Mouse (Mus musculus) stomach, embryonic 14.5 days (tissue): ENCODE results near the gene Ptpn9. TPM values are rescaled to one million over a fixed set of nuclear protein-coding genes. Genes with fewer than 3 reads are reported as not detected.

Experiments used
- ATAC-seq: fragments of 200-750 bp; cut with Nextera tagmentation; 2 replicates; pipeline ENCODE4 v1.8.0; 2017; ENCODE audit warnings: low read depth, moderate TSS enrichment; ENCODE audit not compliant: insufficient number of reproducible peaks, insufficient read depth, low FRiP score
- H3K27ac ChIP-seq: fragments of 300-500 bp; sonication (generic); 2 replicates; pipeline ENCODE4 v1.5.1; 2014; ENCODE audit warnings: mild to moderate bottlenecking, low read length, moderate library complexity, mixed read lengths
- H3K27me3 ChIP-seq: fragments of 300-500 bp; sonication (generic); 2 replicates; pipeline ENCODE4 v1.6.1; 2014; ENCODE audit warnings: low read length, control low read depth, mixed read lengths; ENCODE audit not compliant: control insufficient read depth, insufficient read depth
- H3K36me3 ChIP-seq: fragments of 300-500 bp; sonication (generic); 2 replicates; pipeline ENCODE4 v1.6.1; 2014; ENCODE audit warnings: mild to moderate bottlenecking, control low read depth, low read length, moderate library complexity, mixed read lengths; ENCODE audit not compliant: control insufficient read depth, insufficient read depth
- H3K4me1 ChIP-seq: fragments of 300-500 bp; sonication (generic); 2 replicates; pipeline ENCODE4 v1.6.1; 2014; ENCODE audit warnings: low read length, control low read depth, mixed read lengths; ENCODE audit not compliant: control insufficient read depth, insufficient read depth
- H3K4me2 ChIP-seq: fragments of 300-500 bp; sonication (generic); replicated peaks from 2 replicates; pipeline ENCODE4 v1.6.1; 2014; ENCODE audit warnings: low read depth, low read length, control low read depth
- H3K4me3 ChIP-seq: fragments of 300-500 bp; sonication (generic); 2 replicates; pipeline ENCODE4 v1.5.1; 2014; ENCODE audit warnings: low read depth, low read length, control low read depth
- H3K9ac ChIP-seq: fragments of 300-500 bp; sonication (generic); replicated peaks from 2 replicates; pipeline ENCODE4 v1.6.1; 2014; ENCODE audit warnings: low read depth, mild to moderate bottlenecking, control low read depth, low read length, moderate library complexity, mixed read lengths
- H3K9me3 ChIP-seq: fragments of 300-500 bp; sonication (generic); 2 replicates; pipeline ENCODE4 v1.6.1; 2016; ENCODE audit warnings: low read depth, low read length, control low read depth; ENCODE audit not compliant: control insufficient read depth
- WGBS: fragments of 180-500 bp; shearing (Covaris S2); extraction: QIAGEN DNeasy Blood & Tissue Kit; methylation state at CpG from one replicate; pipeline ENCODE4 v1.1.7; 2014; 5-methylcytosine and 5-hydroxymethylcytosine counted together
- polyA plus RNA-seq: library from polyadenylated mRNA; unstranded; fragments of >200 nt; fragmentation: Nextera tagmentation; extraction: Ambion mirVana; gene quantifications from 2 replicates; pipeline ENCODE4 v1.2.1, GENCODE M21; 2014

Gene Ptpn9
- polyA plus RNA-seq, 1 experiment from 2014 or later = 28.0 TPM

DNA sequence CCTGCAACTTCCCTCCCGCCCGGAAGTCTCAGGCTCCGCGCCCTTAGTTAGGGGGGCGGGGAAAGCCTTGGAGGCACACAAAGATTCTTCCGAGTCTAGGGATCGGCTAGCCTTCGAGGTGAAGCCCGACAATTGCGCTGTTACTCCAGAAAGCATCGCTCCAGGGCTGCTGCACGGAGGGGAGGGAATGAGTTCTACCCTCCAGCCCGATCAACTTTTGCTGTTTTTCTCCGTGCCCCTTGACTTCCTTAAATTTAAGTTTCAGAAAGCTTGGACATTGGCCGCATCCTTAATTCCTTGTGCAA lies 79.0 kb downstream of the Ptpn9 start:
- WGBS = 0% methylated on average over 15 of the region's 15 CpGs
- Histone ChIP-seq H3K4me1 (peaks cover 14% of the 10 kb centered on the region; the same call in 1 of the 2 replicates), H3K9me3 (no peaks in the 10 kb centered on the region), H3K4me3 (peak overlapping the region; percentile 74), H3K36me3 (no peaks in the 10 kb centered on the region), H3K4me2 (peak overlapping the region; percentile 98), H3K27ac (peak overlapping the region; percentile 98), H3K9ac (peak overlapping the region; percentile 69), H3K27me3 (no peaks in the 10 kb centered on the region)
- no peak for ATAC-seq

DNA sequence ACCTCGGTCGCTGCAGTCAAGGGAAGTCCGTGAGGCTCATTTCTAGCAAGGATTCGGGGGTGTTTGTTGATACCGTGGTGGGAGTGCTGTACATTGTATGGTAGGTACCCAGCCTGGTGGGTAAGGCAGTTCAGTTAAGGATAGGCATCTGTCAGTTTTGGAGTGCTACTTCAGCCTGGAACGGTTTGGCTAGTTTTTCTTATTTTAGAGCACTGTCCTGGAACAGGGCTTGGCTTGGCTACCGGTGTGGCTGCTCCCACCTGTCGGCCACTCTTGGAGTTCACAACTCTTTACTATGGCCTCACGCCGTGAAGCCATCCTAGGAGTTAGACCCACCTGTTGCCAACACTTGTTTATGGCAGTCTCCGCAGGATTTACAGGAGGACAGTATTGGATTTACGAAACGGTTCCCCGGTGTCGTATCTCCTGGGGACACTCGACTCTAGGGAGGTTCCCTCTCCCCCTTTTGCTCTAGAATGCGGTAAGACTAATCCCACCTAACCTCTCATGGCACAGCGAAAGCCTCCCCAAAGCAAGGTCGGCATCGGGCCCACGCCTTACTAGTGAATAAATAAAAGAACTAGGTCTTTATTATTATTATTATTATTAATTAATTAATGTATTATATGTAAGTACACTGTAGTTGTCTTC lies 79.6 kb downstream of the Ptpn9 start:
- Histone ChIP-seq H3K4me3 (peak overlapping the region; percentile 74), H3K9me3 (no peaks in the 10 kb centered on the region), H3K27me3 (no peaks in the 10 kb centered on the region), H3K4me2 (peak overlapping the region; percentile 98), H3K4me1 (peaks cover 14% of the 10 kb centered on the region; the same call in 1 of the 2 replicates), H3K27ac (peak overlapping the region; percentile 98), H3K9ac (peak overlapping the region; percentile 69), H3K36me3 (no peaks in the 10 kb centered on the region)
- no peak for ATAC-seq
- WGBS = 4% methylated on average over 21 of the region's 21 CpGs

DNA sequence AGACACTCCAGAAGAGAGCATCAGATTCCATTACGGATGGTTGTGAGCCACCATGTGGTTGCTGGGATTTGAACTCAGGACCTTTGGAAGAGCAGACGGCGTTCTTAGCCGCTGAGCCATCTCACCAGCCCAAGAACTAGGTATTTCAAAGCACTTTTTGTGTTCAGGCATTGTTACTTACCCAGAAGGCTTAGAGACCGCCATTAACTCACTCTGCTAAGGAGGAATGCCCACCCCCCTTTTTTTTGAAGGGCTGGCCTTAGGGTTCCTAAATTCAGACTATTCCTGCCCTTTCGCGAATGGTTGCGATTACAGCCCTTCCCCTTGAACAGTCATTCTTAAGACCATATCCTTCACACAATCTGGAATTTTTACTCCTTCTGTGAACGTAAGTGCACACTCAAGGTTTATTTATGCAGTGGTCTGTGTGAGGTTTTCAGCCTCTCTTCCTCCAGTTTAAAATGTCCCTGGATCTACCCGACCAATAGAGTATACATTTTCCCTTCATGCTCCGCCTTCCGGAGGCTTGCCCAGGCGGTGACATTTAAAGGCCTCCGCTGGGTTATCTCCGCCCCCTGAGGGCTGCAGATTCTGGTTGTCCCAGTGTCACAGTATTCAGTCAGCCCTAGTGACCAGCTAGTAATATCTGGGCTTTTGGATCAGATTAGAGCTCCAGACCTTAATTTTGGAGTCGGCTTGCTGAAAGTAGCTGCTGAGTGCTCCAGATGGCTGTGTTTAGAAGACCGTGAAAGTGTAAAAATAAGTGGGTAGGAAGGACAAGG lies 80.3 kb downstream of the Ptpn9 start:
- Histone ChIP-seq H3K27me3 (no peaks in the 10 kb centered on the region), H3K4me2 (peak overlapping the region; percentile 98), H3K9ac (peak overlapping the region; percentile 69; the same call in 1 of the 2 replicates), H3K4me1 (peaks cover 14% of the 10 kb centered on the region; the same call in 1 of the 2 replicates), H3K36me3 (no peaks in the 10 kb centered on the region), H3K4me3 (peak overlapping the region; percentile 74), H3K9me3 (no peaks in the 10 kb centered on the region), H3K27ac (peak overlapping the region; percentile 98)
- WGBS = 6% methylated on average over 17 of the region's 17 CpGs
- ATAC-seq = no peak

GRCm38 (mm10) chr9:57075681-57076381 lies 81.1 kb downstream of the Ptpn9 start:
- Histone ChIP-seq H3K27ac (peak overlapping the region; percentile 98), H3K27me3 (no peaks in the 10 kb centered on the region), H3K4me1 (peaks cover 10% of the 10 kb centered on the region; the same call in 1 of the 2 replicates), H3K9ac (peak overlapping the region; percentile 60; the same call in 1 of the 2 replicates), H3K4me3 (peak overlapping the region; percentile 74), H3K9me3 (no peaks in the 10 kb centered on the region), H3K4me2 (peak overlapping the region; percentile 98), H3K36me3 (no peaks in the 10 kb centered on the region)
- WGBS = under 1% methylated on average over 43 of the region's 43 CpGs
- ATAC-seq = peak; percentile 84

GRCm38 (mm10) chr9:57076701-57077660 lies 82.3 kb downstream of the Ptpn9 start:
- Histone ChIP-seq H3K27ac (peak overlapping the region; percentile 98), H3K36me3 (no peaks in the 10 kb centered on the region), H3K9me3 (no peaks in the 10 kb centered on the region), H3K4me3 (peak overlapping the region; percentile 74), H3K27me3 (no peaks in the 10 kb centered on the region), H3K9ac (peak overlapping the region; percentile 60), H3K4me2 (peak overlapping the region; percentile 59), H3K4me1 (peaks cover 7% of the 10 kb centered on the region; the same call in 1 of the 2 replicates)
- peak; percentile 11; the same call in 1 of the 2 replicates for ATAC-seq
- 1% methylated on average over 67 of the region's 72 CpGs for WGBS

DNA sequence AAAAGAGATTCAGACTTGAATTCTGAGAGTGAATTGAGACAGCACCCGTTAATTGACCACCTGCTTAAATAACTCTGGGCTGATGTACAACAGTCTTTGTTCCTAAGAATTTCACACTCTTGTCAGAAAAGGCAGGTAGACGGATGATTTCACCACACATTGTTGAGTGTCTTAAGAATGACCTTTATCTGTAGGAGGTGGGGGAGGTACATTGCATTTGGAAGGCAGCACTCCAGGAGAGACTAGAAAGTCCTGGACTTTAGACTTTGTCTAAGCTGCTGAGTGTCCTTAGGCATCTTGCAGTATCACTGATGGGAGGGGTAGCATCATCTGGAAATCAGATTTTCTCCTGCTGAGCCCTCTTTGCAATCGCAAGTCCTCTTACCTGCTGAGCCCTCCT lies 87.5 kb downstream of the Ptpn9 start:
- H3K9ac ChIP-seq = no peak overlapping the region
- WGBS = 74% methylated on average over 3 of the region's 3 CpGs
- H3K36me3 ChIP-seq = peaks cover 10% of the 10 kb centered on the region
- H3K4me2 ChIP-seq = no peak overlapping the region
- H3K27ac ChIP-seq = no peak overlapping the region
- H3K9me3 ChIP-seq = no peaks in the 10 kb centered on the region
- no peak overlapping the region for H3K4me3 ChIP-seq
- ATAC-seq = no peak
- no peaks in the 10 kb centered on the region for H3K4me1 ChIP-seq
- H3K27me3 ChIP-seq = no peaks in the 10 kb centered on the region
